Mouse (Mus musculus) midbrain, embryonic 13.5 days (tissue): ENCODE measurements at regions not wholly inside any gene's neighbourhood (a gene's known extent, or its start where the extent isn't known, plus 50 kb on each side); places are given as distances from the start of the nearest gene placed in this dataset.
A peak's percentile ranks its signal among the peaks of the same experiment; 100 is the strongest.

Experiments
- ATAC-seq: fragments of 200-750 bp; cut with Nextera tagmentation; 2 replicates; pipeline ENCODE4 v1.8.0; 2017; ENCODE audit warnings: mild to moderate bottlenecking, moderate TSS enrichment, moderate library complexity
- H3K27ac ChIP-seq: fragments of 300-500 bp; sonication (generic); 2 replicates; pipeline ENCODE4 v1.5.1; 2015; ENCODE audit warnings: inconsistent platforms, mild to moderate bottlenecking, moderate library complexity
- H3K27me3 ChIP-seq: fragments of 300-500 bp; sonication (generic); 2 replicates; pipeline ENCODE4 v1.6.1; 2015; ENCODE audit warnings: mild to moderate bottlenecking, inconsistent platforms
- H3K36me3 ChIP-seq: fragments of 300-500 bp; sonication (generic); 2 replicates; pipeline ENCODE4 v1.6.1; 2015; ENCODE audit warnings: mild to moderate bottlenecking, inconsistent platforms
- H3K4me1 ChIP-seq: fragments of 300-500 bp; sonication (generic); replicated peaks from 2 replicates; pipeline ENCODE4 v1.6.1; 2015; ENCODE audit warnings: inconsistent platforms
- H3K4me2 ChIP-seq: fragments of 300-500 bp; sonication (generic); replicated peaks from 2 replicates; pipeline ENCODE4 v1.6.1; 2015; ENCODE audit warnings: moderate library complexity, mild to moderate bottlenecking, inconsistent platforms
- H3K4me3 ChIP-seq: fragments of 300-500 bp; sonication (generic); replicated peaks from 2 replicates; pipeline ENCODE4 v1.5.1; 2015; ENCODE audit warnings: mild to moderate bottlenecking, inconsistent platforms
- H3K9ac ChIP-seq: fragments of 300-500 bp; sonication (generic); replicated peaks from 2 replicates; pipeline ENCODE4 v1.6.1; 2015; ENCODE audit warnings: mild to moderate bottlenecking, inconsistent platforms
- H3K9me3 ChIP-seq: fragments of 300-500 bp; sonication (generic); 2 replicates; pipeline ENCODE4 v1.6.1; 2016; ENCODE audit warnings: mild to moderate bottlenecking, inconsistent platforms
- WGBS: fragments of 180-500 bp; shearing (Covaris S2); methylation state at CpG from one replicate; pipeline ENCODE4 v1.1.7; 2015; 5-methylcytosine and 5-hydroxymethylcytosine counted together

- no peak overlapping the region for H3K27ac ChIP-seq
- 94% methylated on average over 1 of the region's 1 CpGs for WGBS
- H3K9ac ChIP-seq: no peak overlapping the region
- no peaks in the 10 kb centered on the region for H3K36me3 ChIP-seq
- ATAC-seq: no peak
- H3K4me1 ChIP-seq: no peaks in the 10 kb centered on the region
- H3K4me2 ChIP-seq: no peak overlapping the region
- H3K9me3 ChIP-seq: no peaks in the 10 kb centered on the region
- no peak overlapping the region for H3K4me3 ChIP-seq
- H3K27me3 ChIP-seq: no peaks in the 10 kb centered on the region
Observed at GRCm38 (mm10) chr4:31274131-31274530, 689.8 kb upstream of the Map3k7 start.

DNA sequence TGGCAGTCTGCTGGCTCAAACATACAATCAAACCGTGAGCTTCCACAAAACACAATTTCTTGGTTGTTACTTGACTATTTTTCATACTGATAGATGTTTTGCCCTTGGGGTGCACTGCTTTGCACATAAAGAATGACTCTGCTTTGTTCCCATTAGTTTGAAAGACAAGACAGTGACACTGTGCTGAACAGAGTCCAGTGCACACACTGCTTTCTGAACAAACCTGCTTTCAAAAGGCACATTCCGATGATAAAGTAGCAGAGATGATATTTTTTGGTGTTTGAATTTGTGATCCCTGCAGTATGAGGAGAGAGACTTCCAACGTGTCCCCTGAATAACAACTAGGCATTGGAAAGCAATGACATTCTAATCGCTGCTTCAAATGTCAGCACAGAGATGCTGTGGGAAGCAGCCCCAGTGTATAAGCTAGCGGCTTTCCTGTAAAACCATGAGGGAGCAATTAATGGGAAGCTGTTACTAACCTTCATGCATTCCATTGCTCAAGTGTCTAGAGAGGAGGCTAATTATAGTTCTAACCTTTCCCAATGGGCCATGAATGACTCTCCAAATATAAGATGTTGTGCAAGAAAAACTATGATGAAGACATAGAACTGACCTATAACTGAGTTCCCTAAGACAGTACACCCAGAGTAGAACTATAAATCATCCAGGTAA, 673.5 kb upstream of the Map3k7 start:
- Histone ChIP-seq H3K27me3 (no peaks in the 10 kb centered on the region), H3K4me1 (peaks cover 4% of the 10 kb centered on the region; the same call in 1 of the 2 replicates), H3K36me3 (no peaks in the 10 kb centered on the region), H3K4me2 (no peak overlapping the region), H3K4me3 (no peak overlapping the region), H3K27ac (peak overlapping the region; percentile 30; the same call in 1 of the 2 replicates), H3K9me3 (no peaks in the 10 kb centered on the region), H3K9ac (no peak overlapping the region)
- WGBS: 51% methylated on average over 5 of the region's 5 CpGs
- ATAC-seq: 0 out of 2 replicates have a peak, but pooled peaks have one; percentile 43

DNA sequence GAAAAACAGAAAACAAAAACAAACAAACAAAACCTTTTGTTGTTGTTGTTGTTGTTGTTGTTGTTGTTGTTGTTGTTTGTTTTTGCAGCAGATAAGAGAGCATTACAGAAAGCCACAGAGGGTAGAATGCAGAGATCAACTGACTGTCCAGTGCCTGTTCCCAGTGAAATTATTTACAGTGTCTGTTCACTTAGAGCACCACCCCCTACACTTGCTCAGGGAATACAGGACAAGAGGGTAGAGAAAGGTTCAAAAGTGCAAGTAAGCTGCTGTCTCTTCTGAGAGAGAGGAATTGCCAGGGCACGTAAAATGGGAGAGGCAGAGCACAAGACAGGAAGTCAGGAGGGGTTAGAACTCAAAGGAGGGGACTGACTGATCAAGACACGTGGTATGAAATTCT, 670.1 kb upstream of the Map3k7 start:
- peaks cover 4% of the 10 kb centered on the region; the same call in 1 of the 2 replicates for H3K4me1 ChIP-seq
- 75% methylated on average over 2 of the region's 2 CpGs for WGBS
- ATAC-seq: no peak
- H3K27me3 ChIP-seq: no peaks in the 10 kb centered on the region
- H3K4me2 ChIP-seq: no peak overlapping the region
- H3K4me3 ChIP-seq: no peak overlapping the region
- no peak overlapping the region for H3K27ac ChIP-seq
- H3K36me3 ChIP-seq: no peaks in the 10 kb centered on the region
- no peaks in the 10 kb centered on the region for H3K9me3 ChIP-seq
- no peak overlapping the region for H3K9ac ChIP-seq

DNA sequence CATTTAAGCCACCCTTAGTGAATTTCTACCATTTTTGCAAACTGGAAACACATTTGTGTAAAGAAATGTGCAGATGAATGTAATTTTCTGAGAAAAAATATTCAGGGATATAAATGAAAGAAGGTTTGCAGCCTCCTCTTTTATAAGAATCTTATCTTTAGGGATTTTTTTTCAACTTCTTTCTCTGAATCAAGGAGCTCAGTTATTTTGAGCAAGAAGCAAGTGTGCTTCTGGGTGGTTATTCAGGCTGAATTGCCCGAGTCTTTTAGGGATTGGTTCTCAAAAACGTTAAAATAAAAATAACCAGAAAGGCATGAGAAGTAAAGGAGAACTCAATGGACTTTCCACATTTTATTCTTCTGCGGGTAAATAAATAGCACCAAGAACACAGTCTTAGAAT, 666.0 kb upstream of the Map3k7 start:
- Histone ChIP-seq H3K4me2 (no peak overlapping the region), H3K27ac (no peak overlapping the region), H3K4me3 (no peak overlapping the region), H3K9me3 (no peaks in the 10 kb centered on the region), H3K27me3 (no peaks in the 10 kb centered on the region), H3K9ac (no peak overlapping the region), H3K4me1 (no peaks in the 10 kb centered on the region), H3K36me3 (no peaks in the 10 kb centered on the region)
- 87% methylated on average over 3 of the region's 3 CpGs for WGBS
- ATAC-seq: no peak

- no peaks in the 10 kb centered on the region for H3K9me3 ChIP-seq
- H3K36me3 ChIP-seq: no peaks in the 10 kb centered on the region
- 0 out of 2 replicates have a peak, but pooled peaks cover 3% of the 10 kb centered on the region for H3K4me1 ChIP-seq
- 31% methylated on average over 6 of the region's 6 CpGs for WGBS
- H3K27me3 ChIP-seq: peaks cover 7% of the 10 kb centered on the region; the same call in 1 of the 2 replicates
- no peak overlapping the region for H3K4me3 ChIP-seq
- H3K4me2 ChIP-seq: no peak overlapping the region
- no peak overlapping the region for H3K9ac ChIP-seq
- no peak overlapping the region for H3K27ac ChIP-seq
- no peak for ATAC-seq
Observed at GRCm38 (mm10) chr4:31319269-31319668, 644.6 kb upstream of the Map3k7 start.

GRCm38 (mm10) chr4:31320734-31321507, 643.0 kb upstream of the Map3k7 start:
- no peak overlapping the region for H3K4me3 ChIP-seq
- ATAC-seq: no peak

DNA sequence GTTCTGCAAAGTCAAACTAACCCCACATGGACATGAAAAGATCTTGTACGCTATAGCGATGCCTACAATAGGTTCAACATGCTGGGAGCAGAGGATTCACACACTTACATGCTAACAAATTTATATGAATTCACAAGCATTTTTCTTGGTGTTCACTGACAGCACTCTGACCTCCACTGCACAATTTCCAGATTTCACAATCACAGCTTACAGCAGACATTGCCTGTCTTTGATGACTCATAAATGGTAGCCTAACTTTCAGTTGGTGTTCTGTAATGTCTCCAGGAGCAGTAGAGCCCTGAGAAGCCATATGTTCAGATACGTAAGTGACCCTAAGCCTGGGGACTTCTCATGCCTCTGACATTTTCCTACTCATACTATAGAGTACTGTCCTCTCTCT, 640.1 kb upstream of the Map3k7 start:
- Histone ChIP-seq H3K4me3 (no peak overlapping the region), H3K27me3 (no peaks in the 10 kb centered on the region), H3K4me1 (0 out of 2 replicates have a peak, but pooled peaks cover 5% of the 10 kb centered on the region), H3K27ac (no peak overlapping the region), H3K9ac (no peak overlapping the region), H3K4me2 (no peak overlapping the region), H3K9me3 (no peaks in the 10 kb centered on the region), H3K36me3 (no peaks in the 10 kb centered on the region)
- ATAC-seq: no peak
- 94% methylated on average over 3 of the region's 3 CpGs for WGBS

More at GRCm38 (mm10) chr4:31320734-31321507, 643.0 kb upstream of the Map3k7 start:
- no peaks in the 10 kb centered on the region for H3K9me3 ChIP-seq
- peaks cover 7% of the 10 kb centered on the region; the same call in 1 of the 2 replicates for H3K27me3 ChIP-seq
- WGBS: 66% methylated on average over 8 of the region's 8 CpGs
- H3K36me3 ChIP-seq: no peaks in the 10 kb centered on the region
- no peak overlapping the region for H3K27ac ChIP-seq
- no peak overlapping the region for H3K4me2 ChIP-seq
- 0 out of 2 replicates have a peak, but pooled peaks cover 3% of the 10 kb centered on the region for H3K4me1 ChIP-seq
- H3K9ac ChIP-seq: no peak overlapping the region

DNA sequence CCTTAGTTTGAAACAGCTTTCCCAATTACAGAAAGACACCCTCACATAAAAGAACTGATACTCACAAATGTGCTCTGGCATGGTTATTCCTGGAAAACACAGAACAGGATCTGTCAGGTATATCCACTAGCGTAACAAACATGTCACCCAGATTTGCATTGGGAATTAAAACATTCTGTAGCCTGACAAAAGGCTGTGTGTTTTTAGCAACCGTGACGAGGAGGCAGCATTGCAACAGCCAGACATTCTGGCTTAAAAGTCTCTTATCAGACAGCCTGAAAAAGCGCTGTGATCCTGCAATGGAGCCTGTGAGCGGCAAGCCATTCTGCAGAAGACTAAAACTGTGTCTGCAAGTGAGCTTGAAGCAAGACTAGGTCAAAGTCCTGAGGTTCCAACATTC, 635.1 kb upstream of the Map3k7 start:
- no peak overlapping the region for H3K9ac ChIP-seq
- WGBS: 25% methylated on average over 5 of the region's 5 CpGs
- H3K27ac ChIP-seq: no peak overlapping the region
- H3K4me2 ChIP-seq: 0 out of 2 replicates have a peak overlapping the region, but pooled peaks have one; percentile 2
- no peaks in the 10 kb centered on the region for H3K36me3 ChIP-seq
- no peak for ATAC-seq
- 0 out of 2 replicates have a peak, but pooled peaks cover 4% of the 10 kb centered on the region for H3K4me1 ChIP-seq
- no peaks in the 10 kb centered on the region for H3K27me3 ChIP-seq
- no peak overlapping the region for H3K4me3 ChIP-seq
- H3K9me3 ChIP-seq: no peaks in the 10 kb centered on the region

DNA sequence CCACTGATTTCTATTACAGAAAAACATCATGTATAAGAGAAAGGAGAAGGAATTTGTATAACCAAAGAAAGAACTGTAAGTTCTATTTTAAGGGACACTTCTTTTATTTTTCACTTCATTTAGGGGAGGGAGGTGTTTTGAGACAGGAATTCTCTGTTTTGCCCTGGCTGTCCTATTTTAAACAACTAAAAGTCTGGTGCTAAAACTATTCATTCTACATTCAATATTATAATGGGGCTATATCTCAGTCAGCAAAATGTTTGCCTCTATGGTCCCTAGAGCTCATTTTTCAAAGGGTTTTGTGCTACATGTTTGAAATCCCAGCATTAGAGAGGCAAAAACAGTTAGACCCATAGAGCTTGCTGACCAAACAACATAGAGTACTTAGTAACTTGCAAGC, 632.8 kb upstream of the Map3k7 start:
- no peak overlapping the region for H3K4me2 ChIP-seq
- no peaks in the 10 kb centered on the region for H3K36me3 ChIP-seq
- 0 out of 2 replicates have a peak, but pooled peaks cover 4% of the 10 kb centered on the region for H3K4me1 ChIP-seq
- no peak for ATAC-seq
- no peaks in the 10 kb centered on the region for H3K9me3 ChIP-seq
- H3K4me3 ChIP-seq: no peak overlapping the region
- no peaks in the 10 kb centered on the region for H3K27me3 ChIP-seq
- no peak overlapping the region for H3K9ac ChIP-seq
- no peak overlapping the region for H3K27ac ChIP-seq

- Histone ChIP-seq H3K27ac (no peak overlapping the region), H3K4me3 (no peak overlapping the region), H3K4me2 (no peak overlapping the region), H3K36me3 (no peaks in the 10 kb centered on the region), H3K9me3 (no peaks in the 10 kb centered on the region), H3K9ac (no peak overlapping the region), H3K4me1 (peaks cover 9% of the 10 kb centered on the region; the same call in 1 of the 2 replicates), H3K27me3 (no peaks in the 10 kb centered on the region)
- ATAC-seq: no peak
- WGBS: 92% methylated on average over 3 of the region's 3 CpGs
Observed at GRCm38 (mm10) chr4:31335686-31336085, 628.2 kb upstream of the Map3k7 start.

- Histone ChIP-seq H3K4me1 (peaks cover 9% of the 10 kb centered on the region; the same call in 1 of the 2 replicates), H3K9me3 (no peaks in the 10 kb centered on the region), H3K27me3 (no peaks in the 10 kb centered on the region), H3K4me3 (no peak overlapping the region), H3K4me2 (no peak overlapping the region), H3K27ac (no peak overlapping the region), H3K9ac (no peak overlapping the region), H3K36me3 (no peaks in the 10 kb centered on the region)
- peak; percentile 43; the same call in 1 of the 2 replicates for ATAC-seq
- WGBS: 49% methylated on average over 4 of the region's 4 CpGs
Observed at GRCm38 (mm10) chr4:31337980-31338379, 625.9 kb upstream of the Map3k7 start.
